Mouse (Mus musculus): ENCODE measurements around the gene Olfr330. TPM values are rescaled to one million over a fixed set of nuclear protein-coding genes. Genes with fewer than 3 reads are reported as not detected.

The Olfr330 gene
- not detected for polyA plus RNA-seq (2012; fragmentation: generic; extraction: Trizol)

GRCm38 (mm10) chr11:58534736-58535135, at the start of gene Olfr330:
Gene Olfr330 (minus strand): TSS chr11:58534836.

GRCm38 (mm10) chr11:58577430-58577829, 42.8 kb upstream of the Olfr330 start, which contains the start of gene Olfr325:
Gene Olfr325 (plus strand): TSS chr11:58577730.

GRCm38 (mm10) chr11:58570405-58570804, 35.8 kb upstream of the Olfr330 start, which contains the start of gene Olfr224:
Gene Olfr224 (minus strand): TSS chr11:58570553.

GRCm38 (mm10) chr11:58555536-58555935, 20.9 kb upstream of the Olfr330 start, which contains the start of gene Olfr328:
Gene Olfr328 (minus strand): TSS chr11:58555636.

DNA sequence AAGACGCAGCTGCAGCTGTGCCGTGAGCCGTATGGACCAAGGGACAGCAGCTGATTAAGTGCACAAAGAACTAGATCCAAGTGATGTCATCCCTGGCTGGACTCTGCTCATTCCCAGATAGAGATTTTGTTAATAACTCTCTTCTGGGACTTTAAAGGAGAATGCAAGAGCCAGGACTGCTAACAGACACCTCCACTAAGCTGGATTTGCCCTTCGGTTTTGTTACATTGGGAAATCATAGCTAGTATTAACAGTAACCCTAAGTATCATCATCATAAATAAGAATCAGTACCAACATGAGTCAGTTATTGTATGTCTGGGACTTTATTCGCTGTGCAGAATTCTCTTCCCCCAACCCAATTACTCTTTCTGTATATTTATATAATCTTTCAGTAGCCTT, 11.7 kb upstream of the Olfr330 start, which contains the start of gene Olfr329-ps:
TSS of gene Olfr329-ps (minus strand) at position 101 of the 400 bp plus-strand sequence.

GRCm38 (mm10) chr11:58502472-58502871, 32.2 kb downstream of the Olfr330 start, which contains the start of gene Olfr331:
Gene Olfr331 (minus strand): TSS chr11:58502572.

GRCm38 (mm10) chr11:58492455-58492854, 42.2 kb downstream of the Olfr330 start, which contains the start of gene Olfr332:
Gene Olfr332 (minus strand): TSS chr11:58492555.

Other genes starting within 250 kb of the Olfr330 start
- gene Zfp692, start 227.8 kb downstream of the Olfr330 start, polyA plus RNA-seq (2012; fragmentation: generic; extraction: Trizol): 10 to 100 TPM in 1 of 2 experiments, 1 to 10 TPM in 1; 4.4 to 10.7 TPM
- gene Zfp672, start 204.5 kb downstream of the Olfr330 start, polyA plus RNA-seq (2012; fragmentation: generic; extraction: Trizol): 10 to 100 TPM; 15.1 to 17.3 TPM
- 10 to 100 TPM; 17.9 to 33.6 TPM for gene Sh3bp5l, start 204.1 kb downstream of the Olfr330 start, polyA plus RNA-seq (2012; fragmentation: generic; extraction: Trizol)
- not detected for gene Lypd8, start 155.8 kb downstream of the Olfr330 start, polyA plus RNA-seq (2012; fragmentation: generic; extraction: Trizol)
- gene 1810065E05Rik, start 113.7 kb downstream of the Olfr330 start, polyA plus RNA-seq (2012; fragmentation: generic; extraction: Trizol): not detected
- gene Gm12253, start 102.3 kb downstream of the Olfr330 start, polyA plus RNA-seq (2012; fragmentation: generic; extraction: Trizol): not detected
- gene Lypd9, start 81.9 kb downstream of the Olfr330 start, polyA plus RNA-seq (2012; fragmentation: generic; extraction: Trizol): not detected
- gene Olfr30, start 72.6 kb downstream of the Olfr330 start, polyA plus RNA-seq (2012; fragmentation: generic; extraction: Trizol): not detected
- not detected for gene Olfr332, start 42.3 kb downstream of the Olfr330 start, polyA plus RNA-seq (2012; fragmentation: generic; extraction: Trizol)
- not detected for gene Olfr331, start 32.3 kb downstream of the Olfr330 start, polyA plus RNA-seq (2012; fragmentation: generic; extraction: Trizol)
- not detected for gene Olfr329-ps, start 11.6 kb upstream of the Olfr330 start, polyA plus RNA-seq (2012; fragmentation: generic; extraction: Trizol)
- not detected for gene Olfr328, start 20.8 kb upstream of the Olfr330 start, polyA plus RNA-seq (2012; fragmentation: generic; extraction: Trizol)
- not detected for gene Olfr224, start 35.7 kb upstream of the Olfr330 start, polyA plus RNA-seq (2012; fragmentation: generic; extraction: Trizol)
- not detected for gene Olfr325, start 42.9 kb upstream of the Olfr330 start, polyA plus RNA-seq (2012; fragmentation: generic; extraction: Trizol)
- not detected for gene Olfr324, start 60.3 kb upstream of the Olfr330 start, polyA plus RNA-seq (2012; fragmentation: generic; extraction: Trizol)
- not detected for gene 2210407C18Rik, start 81.2 kb upstream of the Olfr330 start, polyA plus RNA-seq (2012; fragmentation: generic; extraction: Trizol)
- not detected for gene Olfr323, start 95.7 kb upstream of the Olfr330 start, polyA plus RNA-seq (2012; fragmentation: generic; extraction: Trizol)
- not detected for gene Trim58, start 105.6 kb upstream of the Olfr330 start, polyA plus RNA-seq (2012; fragmentation: generic; extraction: Trizol)
- not detected for gene Olfr322, start 123.9 kb upstream of the Olfr330 start, polyA plus RNA-seq (2012; fragmentation: generic; extraction: Trizol)
- not detected for gene Olfr320, start 146.3 kb upstream of the Olfr330 start, polyA plus RNA-seq (2012; fragmentation: generic; extraction: Trizol)
- not detected for gene Olfr319, start 164.3 kb upstream of the Olfr330 start, polyA plus RNA-seq (2012; fragmentation: generic; extraction: Trizol)
- not detected for gene Olfr318, start 189.2 kb upstream of the Olfr330 start, polyA plus RNA-seq (2012; fragmentation: generic; extraction: Trizol)
- not detected for gene Olfr317, start 204.4 kb upstream of the Olfr330 start, polyA plus RNA-seq (2012; fragmentation: generic; extraction: Trizol)
- not detected for gene Olfr316, start 217.9 kb upstream of the Olfr330 start, polyA plus RNA-seq (2012; fragmentation: generic; extraction: Trizol)
- gene Olfr315, start 238.4 kb upstream of the Olfr330 start, polyA plus RNA-seq (2012; fragmentation: generic; extraction: Trizol): not detected
- gene Olfr314, start 248.1 kb upstream of the Olfr330 start, polyA plus RNA-seq (2012; fragmentation: generic; extraction: Trizol): not detected